9 mouse cellular contexts compared by ENCODE assay signal in genomic region chr12:87017041-87017440, GRCm38 (mm10). TPM values are rescaled to one million over a fixed set of nuclear protein-coding genes. Genes with fewer than 3 reads are reported as not detected.
A peak's percentile ranks its signal among the peaks of the same experiment; 100 is the strongest.
DNase-seq lines count a peak whose midpoint lies in the region; ATAC-seq lines count a peak whose summit lies in the region.
"Had no signal": no experiment of that assay in that cellular context is flagged by ENCODE, and none has a peak within 500 bp of the region (broad histone marks: within the 10 kb centered on the region; RNA-seq: fewer than 3 reads in every experiment).

No protein-coding gene starts in this region.

- no peak overlapping the region for H3K9ac ChIP-seq in limb, embryonic 11.5 days (ENCODE audit: low read length)
- H3K9ac ChIP-seq in hindbrain, embryonic 16.5 days (ENCODE audit: low read depth, low read length), result no peak overlapping the region
- H3K9ac ChIP-seq: midbrain, embryonic 12.5 days had no signal

- WGBS in limb, embryonic 11.5 days, result 42% methylated on average over 3 of the region's 3 CpGs
- 48% methylated on average over 3 of the region's 3 CpGs for WGBS in limb, embryonic 10.5 days
- 42% methylated on average over 3 of the region's 3 CpGs for WGBS in hindbrain, embryonic 16.5 days

- DNase-seq in adrenal gland, postnatal 25 days, result peak; percentile 32
- DNase-seq in adrenal gland, adult 18-20 months (ENCODE audit: low spot score in 2 of 2), result no peak
- DNase-seq in limb, embryonic 11.5 days (ENCODE audit: low spot score), result peak; percentile 44
- DNase-seq in limb, embryonic 10.5 days (ENCODE audit: low spot score), result no peak
- peak; percentile 17 for DNase-seq in c-Kit-positive CD71-negative TER-119-negative erythroid progenitor cells, embryonic 14.5 days (ENCODE audit: low read depth)
- no peak for DNase-seq in urinary bladder, postnatal 4 days (ENCODE audit: low spot score in 2 of 2)

- no peak overlapping the region for H3K4me2 ChIP-seq in limb, embryonic 11.5 days (ENCODE audit: low read depth, severe bottlenecking)
- no peak overlapping the region for H3K4me2 ChIP-seq in hindbrain, embryonic 16.5 days (ENCODE audit: low read length)
- H3K4me2 ChIP-seq: midbrain, embryonic 12.5 days had no signal

- no peaks in the 10 kb centered on the region for H3K9me3 ChIP-seq in limb, embryonic 11.5 days (ENCODE audit: control insufficient read depth, low read length)
- no peaks in the 10 kb centered on the region for H3K9me3 ChIP-seq in limb, embryonic 10.5 days (replicated peaks)
- no peaks in the 10 kb centered on the region for H3K9me3 ChIP-seq in hindbrain, embryonic 16.5 days (ENCODE audit: control insufficient read depth, low read length)
- H3K9me3 ChIP-seq: midbrain, embryonic 12.5 days had no signal

- H3K4me1 ChIP-seq in limb, embryonic 11.5 days (ENCODE audit: control insufficient read depth, insufficient read depth, low read length), result no peaks in the 10 kb centered on the region
- no peaks in the 10 kb centered on the region for H3K4me1 ChIP-seq in limb, embryonic 10.5 days
- no peaks in the 10 kb centered on the region for H3K4me1 ChIP-seq in hindbrain, embryonic 16.5 days (ENCODE audit: control insufficient read depth, insufficient read depth, low read depth, low read length)
- H3K4me1 ChIP-seq: midbrain, embryonic 12.5 days had no signal

- H3K27ac ChIP-seq in limb, embryonic 11.5 days (replicated peaks; ENCODE audit: low read depth, low read length), result no peak overlapping the region
- H3K27ac ChIP-seq in limb, embryonic 10.5 days, result no peak overlapping the region
- H3K27ac ChIP-seq in hindbrain, embryonic 16.5 days (ENCODE audit: low read depth, low read length), result no peak overlapping the region
- H3K27ac ChIP-seq: midbrain, embryonic 12.5 days had no signal

- H3K27me3 ChIP-seq in limb, embryonic 11.5 days (ENCODE audit: control insufficient read depth, insufficient read depth, low read length), result no peaks in the 10 kb centered on the region
- no peaks in the 10 kb centered on the region for H3K27me3 ChIP-seq in limb, embryonic 10.5 days (ENCODE audit: low read depth, poor library complexity, severe bottlenecking)
- no peaks in the 10 kb centered on the region for H3K27me3 ChIP-seq in hindbrain, embryonic 16.5 days (replicated peaks; ENCODE audit: control insufficient read depth, insufficient read depth, low read length)
- H3K27me3 ChIP-seq: midbrain, embryonic 12.5 days had no signal

- no peak for ATAC-seq in limb, embryonic 11.5 days (ENCODE audit: insufficient number of reproducible peaks, low FRiP score, low TSS enrichment, low read depth)
- ATAC-seq in megakaryocyte progenitor cell, adult 5-6 weeks (replicated peaks; ENCODE audit: poor library complexity), result peak; percentile 61; the same call in 1 of the 2 replicates
- ATAC-seq in hindbrain, embryonic 16.5 days, result no peak

- no peak overlapping the region for H3K4me3 ChIP-seq in limb, embryonic 11.5 days (ENCODE audit: low read depth, low read length)
- H3K4me3 ChIP-seq in limb, embryonic 10.5 days, result no peak overlapping the region
- no peak overlapping the region for H3K4me3 ChIP-seq in hindbrain, embryonic 16.5 days (ENCODE audit: low read length)
- H3K4me3 ChIP-seq: midbrain, embryonic 12.5 days had no signal

- no peaks in the 10 kb centered on the region for H3K36me3 ChIP-seq in limb, embryonic 11.5 days (ENCODE audit: control insufficient read depth, insufficient read depth, low read length)
- H3K36me3 ChIP-seq in limb, embryonic 10.5 days, result no peaks in the 10 kb centered on the region
- no peaks in the 10 kb centered on the region for H3K36me3 ChIP-seq in hindbrain, embryonic 16.5 days (ENCODE audit: control insufficient read depth, insufficient read depth, low read length)
- H3K36me3 ChIP-seq: midbrain, embryonic 12.5 days had no signal

RNA-seq across cellular contexts. Expression of gene Tmem63c, which starts 4.1 kb away (rescaled TPM):
- total RNA-seq in adrenal gland, postnatal 25 days (2021), result 0.71 and 1.5 TPM in 2 replicates
- 1 to 10 TPM; 1.6 TPM for total RNA-seq in adrenal gland, adult 18-20 months (2021)
- polyA plus RNA-seq in limb, embryonic 11.5 days (2014; fragmentation: Nextera tagmentation; extraction: Ambion mirVana), result 0.07 TPM in 1 of 2 replicates, not detected in the other
- polyA plus RNA-seq in limb, embryonic 10.5 days (2016; fragmentation: Nextera tagmentation; extraction: Ambion mirVana), result not detected in 2 replicates
- not detected in 2 replicates for total RNA-seq in megakaryocyte progenitor cell, adult 5-6 weeks (2015)
- total RNA-seq in megakaryocyte progenitor cell, adult 5-6 weeks (2017), result not detected in 2 replicates
- polyA plus RNA-seq in hindbrain, embryonic 16.5 days (2015; fragmentation: Nextera tagmentation; extraction: Ambion mirVana), result 11.0 and 11.9 TPM in 2 replicates

RNA-seq across cellular contexts. Expression of gene Zdhhc22, which starts 26.8 kb away (rescaled TPM):
- total RNA-seq in adrenal gland, postnatal 25 days (2021), result 0.86 and 1.9 TPM in 2 replicates
- 1 to 10 TPM; 1.0 to 2.2 TPM for total RNA-seq in adrenal gland, adult 18-20 months (2021)
- 0.05 TPM in 1 of 2 replicates, not detected in the other for polyA plus RNA-seq in limb, embryonic 11.5 days (2014; fragmentation: Nextera tagmentation; extraction: Ambion mirVana)
- polyA plus RNA-seq in limb, embryonic 10.5 days (2016; fragmentation: Nextera tagmentation; extraction: Ambion mirVana), result 0.04 TPM in 2 replicates
- not detected in 2 replicates for total RNA-seq in megakaryocyte progenitor cell, adult 5-6 weeks (2015)
- total RNA-seq in megakaryocyte progenitor cell, adult 5-6 weeks (2017), result not detected in 2 replicates
- polyA plus RNA-seq in hindbrain, embryonic 16.5 days (2015; fragmentation: Nextera tagmentation; extraction: Ambion mirVana), result 23.2 and 26.9 TPM in 2 replicates

Comparison
In these comparisons a context has a peak if more than half of its experiments do, and no peak if none do; other contexts are left out.
1. DNase-seq: peak in adrenal gland, postnatal 25 days (single experiment), limb, embryonic 11.5 days (single experiment) and c-Kit-positive CD71-negative TER-119-negative erythroid progenitor cells, embryonic 14.5 days (single experiment); none in adrenal gland, adult 18-20 months (0 of 2), limb, embryonic 10.5 days (single experiment) and urinary bladder, postnatal 4 days (0 of 2).